In the genomic region with DNA sequence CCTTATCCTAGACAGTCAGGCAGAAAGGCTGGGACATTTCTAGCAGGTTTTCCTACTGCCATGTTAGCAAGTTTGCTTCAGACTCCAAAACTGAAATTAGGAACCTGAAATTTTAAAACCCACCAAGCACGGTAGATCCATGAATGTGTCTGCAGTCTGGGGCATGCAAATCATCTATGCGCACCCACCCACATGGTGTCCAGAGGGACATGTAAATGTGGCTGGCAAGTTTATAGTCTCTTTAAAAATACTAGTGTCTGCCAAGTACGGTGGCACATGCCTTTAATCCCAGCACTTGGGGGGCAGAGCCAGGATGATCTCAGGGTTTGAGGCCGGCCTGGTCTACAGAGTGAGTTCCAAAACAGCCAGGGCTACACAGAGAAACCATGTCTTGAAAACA, we compare ENCODE assay signal across 16 mouse cellular contexts.
"Had no signal": no experiment of that assay in that cellular context is flagged by ENCODE, and none has a peak within 500 bp of the region (broad histone marks: within the 10 kb centered on the region; RNA-seq: fewer than 3 reads in every experiment).

No protein-coding gene starts in this region.

- H3K4me1 ChIP-seq: kidney, embryonic 15.5 days; limb, embryonic 12.5 days; lung, embryonic 15.5 days had no signal

- H3K27me3 ChIP-seq: kidney, embryonic 15.5 days; limb, embryonic 12.5 days; liver, embryonic 13.5 days; lung, embryonic 15.5 days had no signal

- ATAC-seq: liver, postnatal 0 days; midbrain, embryonic 16.5 days had no signal

- H3K9me3 ChIP-seq: kidney, embryonic 15.5 days; limb, embryonic 12.5 days; liver, embryonic 13.5 days; lung, embryonic 15.5 days; megakaryocyte, embryonic 14.5 days had no signal

- H3K4me3 ChIP-seq: kidney, embryonic 15.5 days; limb, embryonic 12.5 days; liver, embryonic 13.5 days; lung, embryonic 15.5 days; megakaryocyte, embryonic 14.5 days had no signal

- H3K36me3 ChIP-seq: liver, embryonic 13.5 days; lung, embryonic 15.5 days had no signal

- H3K9ac ChIP-seq: kidney, embryonic 15.5 days; limb, embryonic 12.5 days; liver, embryonic 13.5 days; liver, postnatal 0 days; lung, embryonic 15.5 days had no signal

- DNase-seq: kidney, postnatal 14 days; layer of hippocampus, postnatal 36 days; liver; liver, embryonic 13.5 days; liver, postnatal 0 days; lung, postnatal 14 days; right cerebral cortex, adult 18-20 months; right cerebral cortex, postnatal 25 days; thymus, postnatal 36 days had no signal

- H3K27ac ChIP-seq: kidney, embryonic 15.5 days; limb, embryonic 12.5 days; liver, embryonic 13.5 days; lung, embryonic 15.5 days; macrophage had no signal

- H3K4me2 ChIP-seq: kidney, embryonic 15.5 days; limb, embryonic 12.5 days; liver, embryonic 13.5 days; lung, embryonic 15.5 days; midbrain, embryonic 11.5 days had no signal
